Mouse (Mus musculus): Measurements from ENCODE around the gene Bicdl2.

DNA sequence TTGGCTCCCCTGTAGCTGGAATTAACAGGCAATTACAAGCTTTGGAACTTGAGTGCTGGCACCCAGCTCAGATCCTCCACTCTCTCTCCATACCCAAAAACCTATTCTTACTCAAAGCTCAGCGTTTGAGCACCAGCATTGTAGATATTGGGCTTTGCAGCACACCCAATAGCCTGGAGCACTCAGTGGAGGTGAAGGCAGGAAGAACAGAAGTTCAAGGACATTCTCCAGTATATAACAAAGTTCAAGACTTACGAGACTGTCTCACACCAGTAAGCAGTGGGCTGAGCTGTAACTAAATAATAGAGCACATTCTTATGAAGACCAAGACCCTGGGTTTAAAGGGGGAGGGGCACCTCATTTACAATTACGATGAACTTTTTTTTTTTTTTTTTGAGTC, 12.5 kb downstream of the Bicdl2 start:
- TF ChIP-seq CTCF (IDR thresholded peaks at IDR 0.05; ENCODE audit: borderline replicate concordance, control insufficient read depth, extremely low read depth, insufficient read depth, low read length, poor library complexity) (no peak), POLR2A (IDR thresholded peaks at IDR 0.05; ENCODE audit: control insufficient read depth, extremely low read depth, insufficient read depth, low read length, poor library complexity) (no peak)
